8 mouse cellular contexts compared by ENCODE assay signal in genomic region chr12:76534233-76534632, GRCm38 (mm10). TPM values are rescaled to one million over a fixed set of nuclear protein-coding genes. Genes with fewer than 3 reads are reported as not detected.
DNase-seq lines count a peak whose midpoint lies in the region; ATAC-seq and TF ChIP-seq lines count a peak whose summit lies in the region.

No protein-coding gene starts in this region.

- H3K9ac ChIP-seq in forebrain, embryonic 12.5 days, result peak overlapping the region; percentile 61; the same call in 1 of the 2 replicates
- peak overlapping the region; percentile 70 for H3K9ac ChIP-seq in liver, embryonic 13.5 days
- peak overlapping the region; percentile 84 for H3K9ac ChIP-seq in stomach, postnatal 0 days (ENCODE audit: low read length)

- H3K4me2 ChIP-seq in forebrain, embryonic 12.5 days, result peak overlapping the region; percentile 97
- H3K4me2 ChIP-seq in liver, embryonic 13.5 days, result peak overlapping the region; percentile 64
- H3K4me2 ChIP-seq in stomach, postnatal 0 days (replicated peaks; ENCODE audit: low read depth), result peak overlapping the region; percentile 95

- no peak for TF ChIP-seq EP300 in stomach, postnatal 0 days (optimal IDR thresholded peaks at IDR 0.05)

- peak overlapping the region; percentile 63 for H3K4me3 ChIP-seq in forebrain, embryonic 12.5 days (replicated peaks)
- H3K4me3 ChIP-seq in liver, embryonic 13.5 days (replicated peaks), result peak overlapping the region; percentile 62
- peak overlapping the region; percentile 90 for H3K4me3 ChIP-seq in stomach, postnatal 0 days (ENCODE audit: low read depth, low read length)

- peak; percentile 46 for DNase-seq in cerebellum, adult 9-10 months
- no peak for DNase-seq in cerebellum, adult 11 months
- peak; percentile 59 for DNase-seq in A20 (ENCODE audit: low read depth, low spot score)
- DNase-seq in liver, embryonic 13.5 days, result no peak
- no peak for DNase-seq in stomach, postnatal 0 days (ENCODE audit: low spot score)
- no peak for DNase-seq in adrenal gland, adult (ENCODE audit: inconsistent age in 2 of 2, low spot score in 1 of 2)

- no peak overlapping the region for H3K27ac ChIP-seq in forebrain, embryonic 12.5 days
- peak overlapping the region; percentile 73 for H3K27ac ChIP-seq in liver, embryonic 13.5 days
- H3K27ac ChIP-seq in stomach, postnatal 0 days (replicated peaks), result peak overlapping the region; percentile 94

- peaks cover 74% of the 10 kb centered on the region for H3K27me3 ChIP-seq in forebrain, embryonic 12.5 days
- H3K27me3 ChIP-seq in liver, embryonic 13.5 days, result peaks cover 85% of the 10 kb centered on the region
- H3K27me3 ChIP-seq in stomach, postnatal 0 days (ENCODE audit: control insufficient read depth, insufficient read depth, low read length), result no peaks in the 10 kb centered on the region

- WGBS in forebrain, embryonic 12.5 days, result 3% methylated on average over 11 of the region's 11 CpGs
- under 1% methylated on average over 11 of the region's 11 CpGs for WGBS in liver, embryonic 13.5 days (ENCODE audit: insufficient replicate concordance)
- 1% methylated on average over 11 of the region's 11 CpGs for WGBS in stomach, postnatal 0 days

- H3K9me3 ChIP-seq in forebrain, embryonic 12.5 days, result no peaks in the 10 kb centered on the region
- H3K9me3 ChIP-seq in liver, embryonic 13.5 days (replicated peaks), result no peaks in the 10 kb centered on the region
- no peaks in the 10 kb centered on the region for H3K9me3 ChIP-seq in stomach, postnatal 0 days (ENCODE audit: control insufficient read depth, low read length)

- ATAC-seq in forebrain, embryonic 12.5 days (ENCODE audit: low FRiP score), result no peak
- ATAC-seq in liver, embryonic 13.5 days (ENCODE audit: low read depth), result no peak
- ATAC-seq in stomach, postnatal 0 days (ENCODE audit: low FRiP score, low TSS enrichment), result no peak
- ATAC-seq in erythroid progenitor cell, adult 5-6 weeks (replicated peaks; ENCODE audit: low FRiP score, poor library complexity, severe bottlenecking), result no peak

- TF ChIP-seq CTCF in stomach, postnatal 0 days (IDR thresholded peaks at IDR 0.05; ENCODE audit: low read depth), result no peak

- H3K4me1 ChIP-seq in forebrain, embryonic 12.5 days, result peaks cover 18% of the 10 kb centered on the region
- H3K4me1 ChIP-seq in liver, embryonic 13.5 days (replicated peaks), result peaks cover 50% of the 10 kb centered on the region
- H3K4me1 ChIP-seq in stomach, postnatal 0 days (replicated peaks; ENCODE audit: control insufficient read depth, insufficient read depth), result peaks cover 8% of the 10 kb centered on the region

- H3K36me3 ChIP-seq in forebrain, embryonic 12.5 days (replicated peaks), result no peaks in the 10 kb centered on the region
- H3K36me3 ChIP-seq in liver, embryonic 13.5 days, result no peaks in the 10 kb centered on the region
- H3K36me3 ChIP-seq in stomach, postnatal 0 days (ENCODE audit: control insufficient read depth, insufficient read depth, low read length), result no peaks in the 10 kb centered on the region

RNA-seq across cellular contexts. Expression of gene Plekhg3, which starts 3.5 kb away (rescaled TPM):
- 1.0 TPM in 2 replicates for polyA plus RNA-seq in forebrain, embryonic 12.5 days (2016; fragmentation: Nextera tagmentation; extraction: Ambion mirVana)
- polyA plus RNA-seq in liver, embryonic 13.5 days (2015; fragmentation: Nextera tagmentation; extraction: Ambion mirVana), result 1.7 and 1.9 TPM in 2 replicates
- polyA plus RNA-seq in stomach, postnatal 0 days (2015; fragmentation: Nextera tagmentation; extraction: Ambion mirVana), result 5.7 and 6.4 TPM in 2 replicates
- 1.8 and 4.6 TPM in 2 replicates for total RNA-seq in erythroid progenitor cell, adult 5-6 weeks (2015; ENCODE audit: low replicate concordance)
- 2.4 and 3.4 TPM in 2 replicates for total RNA-seq in erythroid progenitor cell, adult 5-6 weeks (2017; ENCODE audit: low replicate concordance)

Comparison
In these comparisons a context has a peak if more than half of its experiments do, and no peak if none do; other contexts are left out.
1. DNase-seq: peak in cerebellum, adult 9-10 months (single experiment) and A20 (single experiment); none in cerebellum, adult 11 months (single experiment), liver, embryonic 13.5 days (single experiment), stomach, postnatal 0 days (single experiment) and adrenal gland, adult (0 of 2).
2. Peak in every context shown above with its lines, with median percentiles within 50 percentile points of each other: H3K4me2 ChIP-seq, H3K4me3 ChIP-seq and H3K9ac ChIP-seq.